Mouse (Mus musculus) liver, adult 2 months (tissue): ENCODE results near the gene Trmt11.

Source experiments
- CTCF ChIP-seq: fragments of 200-500 bp; IDR thresholded peaks from 2 replicates; pipeline ENCODE4 v1.5.1; 2011; ENCODE audit warnings: low read depth, low read length, control low read depth
- POLR2A ChIP-seq: fragments of 200-500 bp; IDR thresholded peaks from 2 replicates; pipeline ENCODE4 v1.6.1; 2011; ENCODE audit warnings: low read length, control low read depth; ENCODE audit not compliant: insufficient read depth; ENCODE audit errors: extremely low read depth

DNA sequence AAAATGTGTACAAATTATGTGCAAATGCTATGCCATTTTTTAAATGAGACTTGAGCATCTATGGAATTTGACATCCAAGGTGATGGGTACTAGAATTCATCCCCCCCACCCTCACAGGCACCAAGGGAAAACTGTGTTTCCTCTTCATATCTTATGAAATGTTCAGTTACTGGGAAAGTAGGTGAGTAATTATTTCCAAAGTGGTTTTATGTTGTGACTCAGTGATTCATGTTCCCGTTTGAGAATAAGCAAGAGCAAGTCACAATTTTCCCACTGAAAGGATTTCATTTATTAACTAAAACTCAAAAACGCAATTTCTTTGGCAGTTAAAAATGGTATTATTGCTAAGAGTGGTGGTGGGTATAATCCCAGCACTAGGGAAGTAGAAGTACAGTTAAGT is 95.8 kb downstream of the Trmt11 start:
- TF ChIP-seq CTCF (no peak), POLR2A (no peak)
